Mouse (Mus musculus) G1E (cell line): ENCODE data around the gene Krtap19-1.

ENCODE experiments used
- CTCF ChIP-seq: IDR thresholded peaks from 2 replicates; pipeline ENCODE4 v1.5.1; 2012; ENCODE audit warnings: low read depth, low read length, inconsistent platforms, mixed read lengths
- GATA1 ChIP-seq: IDR thresholded peaks from 2 replicates; pipeline ENCODE4 v1.6.1; 2012; ENCODE audit warnings: borderline replicate concordance, low read length, inconsistent platforms, mixed read lengths
- GATA2 ChIP-seq: IDR thresholded peaks from 2 replicates; pipeline ENCODE4 v1.6.1; 2012; ENCODE audit warnings: low read depth, low read length, inconsistent platforms, borderline replicate concordance
- POLR2AphosphoS5 ChIP-seq: IDR thresholded peaks from 2 replicates; pipeline ENCODE4 v1.6.1; 2012; ENCODE audit warnings: low read depth, low read length, inconsistent platforms; ENCODE audit not compliant: insufficient replicate concordance
- TAL1 ChIP-seq: conservative IDR thresholded peaks from 2 replicates; pipeline ENCODE4 v1.6.1; 2012; ENCODE audit warnings: low read depth, low read length, inconsistent platforms, mixed read lengths

- TF ChIP-seq CTCF (no peak), TAL1 (no peak), GATA1 (no peak), GATA2 (no peak), POLR2AphosphoS5 (no peak)
These were observed 21.8 kb downstream of the Krtap19-1 start for GRCm38 (mm10) chr16:88847363-88847762.
